Mouse (Mus musculus) CH12.LX (cell line): ENCODE measurements at regions not wholly inside any gene's neighbourhood (a gene's known extent, or its start where the extent isn't known, plus 50 kb on each side); places are given as distances from the start of the nearest gene placed in this dataset.

Experiments
- CHD2 ChIP-seq: IDR thresholded peaks from 2 replicates; pipeline ENCODE4 v1.6.1; 2011; ENCODE audit warnings: low read length, improper control_type of control experiment
- CTCF ChIP-seq, 2 experiments: IDR thresholded peaks in 1 of 2; conservative IDR thresholded peaks in 1 of 2; 2 replicates each; pipeline ENCODE4 v1.5.1; 2011 to 2012; ENCODE audit warnings: low read depth in 2 of 2, low read length in 2 of 2, improper control_type of control experiment in 1 of 2, inconsistent platforms in 1 of 2, mild to moderate bottlenecking in 1 of 2, moderate library complexity in 1 of 2
- HCFC1 ChIP-seq: IDR thresholded peaks from 2 replicates; pipeline ENCODE4 v1.6.1; 2012; ENCODE audit warnings: low read depth, mild to moderate bottlenecking, inconsistent platforms, low read length, improper control_type of control experiment
- JUND ChIP-seq: conservative IDR thresholded peaks from 2 replicates; pipeline ENCODE4 v1.6.1; 2011; ENCODE audit warnings: low read depth, low read length, improper control_type of control experiment
- MYC ChIP-seq: IDR thresholded peaks from 2 replicates; pipeline ENCODE4 v1.6.1; 2011; ENCODE audit warnings: low read depth, mild to moderate bottlenecking, improper control_type of control experiment, low read length
- POLR2A ChIP-seq: IDR thresholded peaks from 2 replicates; pipeline ENCODE4 v1.6.1; 2011; ENCODE audit warnings: low read depth, mild to moderate bottlenecking, improper control_type of control experiment, low read length
- RAD21 ChIP-seq: IDR thresholded peaks from 2 replicates; pipeline ENCODE4 v1.6.1; 2011; ENCODE audit warnings: low read depth, mild to moderate bottlenecking, low read length, improper control_type of control experiment, moderate library complexity

- TF ChIP-seq CHD2, result no peak
- TF ChIP-seq JUND, result no peak
- TF ChIP-seq POLR2A, result no peak
- TF ChIP-seq RAD21, result no peak
- TF ChIP-seq CTCF (conservative IDR thresholded peaks at IDR 0.05 in 1 of 2, IDR thresholded peaks at IDR 0.05 in 1 of 2; ENCODE audit: low read depth in 2 of 2, low read length in 2 of 2), result no peak
- no peak for TF ChIP-seq HCFC1
- no peak for TF ChIP-seq MYC
These were observed 150.8 kb upstream of the Ptgfr start for GRCm38 (mm10) chr3:151988221-151988620.
